In the genomic region with DNA sequence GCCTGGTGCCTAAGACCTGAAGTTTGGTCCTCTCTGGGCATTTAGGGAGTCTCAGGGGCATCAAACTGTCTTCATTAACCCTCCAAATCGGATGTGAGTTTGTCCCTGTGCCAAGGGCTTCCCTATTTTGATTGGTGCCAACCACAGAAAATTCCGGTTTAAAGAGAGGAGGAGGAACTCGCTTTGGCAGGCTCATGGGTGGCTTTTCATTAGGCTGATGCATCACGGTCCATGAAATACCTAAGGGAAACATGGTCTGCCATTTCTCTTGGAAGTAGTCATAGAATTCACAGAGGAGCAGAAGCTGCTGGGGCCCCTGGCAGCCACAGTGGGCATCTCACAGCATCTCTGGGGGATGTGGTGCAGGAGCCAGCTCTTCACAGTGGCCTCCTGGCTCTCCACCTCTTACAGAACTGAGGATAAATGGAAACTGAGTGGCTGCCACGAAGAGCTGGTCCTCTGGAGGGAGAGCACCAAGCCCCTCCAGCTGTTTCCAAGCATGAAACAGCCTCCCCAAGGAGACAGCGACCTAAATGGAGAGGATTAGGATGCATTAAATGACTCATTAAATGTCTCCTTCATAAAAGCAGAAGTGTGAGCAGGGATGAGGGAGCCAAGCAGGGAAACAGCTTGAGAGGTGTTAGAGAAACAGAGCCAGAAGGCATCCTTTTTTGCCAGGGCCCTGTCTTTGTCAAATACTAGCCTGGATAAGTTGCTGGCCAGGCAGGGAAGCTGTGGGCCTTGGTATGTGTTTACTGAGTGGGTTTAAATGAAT, we compare ENCODE assay signal across 12 mouse cellular contexts.
A peak's percentile ranks its signal among the peaks of the same experiment; 100 is the strongest.
DNase-seq lines count a peak whose midpoint lies in the region; ATAC-seq lines count a peak whose summit lies in the region.
"Had no signal": no experiment of that assay in that cellular context is flagged by ENCODE, and none has a peak within 500 bp of the region (broad histone marks: within the 10 kb centered on the region; RNA-seq: fewer than 3 reads in every experiment).

No protein-coding gene starts in this region.

- ATAC-seq in forebrain, embryonic 14.5 days, result no peak
- no peak for ATAC-seq in forebrain, embryonic 13.5 days
- ATAC-seq in lung, embryonic 16.5 days (ENCODE audit: low read depth), result peak; percentile 48; the same call in 1 of the 2 replicates
- ATAC-seq in megakaryocyte, adult 5-6 weeks (ENCODE audit: poor library complexity, severe bottlenecking), result no peak

- H3K4me3 ChIP-seq in forebrain, embryonic 14.5 days (ENCODE audit: low read depth, low read length), result no peak overlapping the region
- no peak overlapping the region for H3K4me3 ChIP-seq in forebrain, embryonic 13.5 days
- H3K4me3 ChIP-seq in lung, embryonic 16.5 days (ENCODE audit: low read length), result no peak overlapping the region

- peaks cover 10% of the 10 kb centered on the region; the same call in 1 of the 2 replicates for H3K4me1 ChIP-seq in forebrain, embryonic 14.5 days (ENCODE audit: control insufficient read depth, insufficient read depth, low read length)
- peaks cover 13% of the 10 kb centered on the region for H3K4me1 ChIP-seq in forebrain, embryonic 13.5 days
- H3K4me1 ChIP-seq in lung, embryonic 16.5 days (replicated peaks; ENCODE audit: control insufficient read depth, insufficient read depth, low read length), result peaks cover 16% of the 10 kb centered on the region

- H3K9ac ChIP-seq in forebrain, embryonic 14.5 days (ENCODE audit: low read length), result no peak overlapping the region
- no peak overlapping the region for H3K9ac ChIP-seq in forebrain, embryonic 13.5 days
- no peak overlapping the region for H3K9ac ChIP-seq in lung, embryonic 16.5 days (ENCODE audit: low read length)

- WGBS in forebrain, embryonic 14.5 days, result 47% methylated on average over 6 of the region's 6 CpGs
- 51% methylated on average over 6 of the region's 6 CpGs for WGBS in forebrain, embryonic 13.5 days
- 52% methylated on average over 6 of the region's 6 CpGs for WGBS in lung, embryonic 16.5 days

- intact Hi-C loops in left cerebral cortex, postnatal 25 days (cut with DNase I), result no loop called here

- no peak overlapping the region for H3K4me2 ChIP-seq in forebrain, embryonic 14.5 days (ENCODE audit: low read length)
- no peak overlapping the region for H3K4me2 ChIP-seq in forebrain, embryonic 13.5 days
- no peak overlapping the region for H3K4me2 ChIP-seq in lung, embryonic 16.5 days (ENCODE audit: low read depth, low read length)

- no peak overlapping the region for H3K27ac ChIP-seq in forebrain, embryonic 14.5 days (ENCODE audit: low read depth, low read length)
- H3K27ac ChIP-seq in forebrain, embryonic 13.5 days, result no peak overlapping the region
- H3K27ac ChIP-seq in lung, embryonic 16.5 days (ENCODE audit: low read length), result peak overlapping the region; percentile 60; the same call in 1 of the 2 replicates
- H3K27ac ChIP-seq: macrophage had no signal

- no peaks in the 10 kb centered on the region for H3K27me3 ChIP-seq in forebrain, embryonic 14.5 days (replicated peaks; ENCODE audit: control insufficient read depth, insufficient read depth, low read length)
- H3K27me3 ChIP-seq in forebrain, embryonic 13.5 days, result no peaks in the 10 kb centered on the region
- no peaks in the 10 kb centered on the region for H3K27me3 ChIP-seq in lung, embryonic 16.5 days (ENCODE audit: control insufficient read depth, insufficient read depth, low read depth, low read length)

- no peaks in the 10 kb centered on the region for H3K36me3 ChIP-seq in forebrain, embryonic 14.5 days (ENCODE audit: control insufficient read depth, insufficient read depth, low read length)
- no peaks in the 10 kb centered on the region for H3K36me3 ChIP-seq in forebrain, embryonic 13.5 days (ENCODE audit: poor library complexity, severe bottlenecking)
- no peaks in the 10 kb centered on the region for H3K36me3 ChIP-seq in lung, embryonic 16.5 days (ENCODE audit: control insufficient read depth, insufficient read depth, low read length)

- peak; percentile 68 for DNase-seq in forebrain, embryonic 14.5 days (ENCODE audit: low spot score)
- no peak for DNase-seq in lung, adult 18-20 months
- DNase-seq in left cerebral cortex, postnatal 25 days (ENCODE audit: low spot score in 2 of 2), result peak; percentile 12 to 80
- peak; percentile 44 for DNase-seq in telencephalon, adult 2 months (ENCODE audit: low read depth, low spot score)
- no peak for DNase-seq in urinary bladder, postnatal 25 days (ENCODE audit: low spot score)
- DNase-seq: cerebellum, adult 9-11 months; kidney, adult 11 months; thymus, adult 18-20 months had no signal

- H3K9me3 ChIP-seq in forebrain, embryonic 14.5 days (replicated peaks; ENCODE audit: control insufficient read depth, low read length), result no peaks in the 10 kb centered on the region
- no peaks in the 10 kb centered on the region for H3K9me3 ChIP-seq in forebrain, embryonic 13.5 days (replicated peaks)
- no peaks in the 10 kb centered on the region for H3K9me3 ChIP-seq in lung, embryonic 16.5 days (ENCODE audit: control insufficient read depth, low read length)

Comparison
In these comparisons a context has a peak if more than half of its experiments do, and no peak if none do; other contexts are left out.
1. DNase-seq: peak in forebrain, embryonic 14.5 days (single experiment), left cerebral cortex, postnatal 25 days (2 of 2) and telencephalon, adult 2 months (single experiment); none in lung, adult 18-20 months (0 of 2) and urinary bladder, postnatal 25 days (single experiment).